Mouse (Mus musculus) heart, postnatal 25 days (tissue): Measurements from ENCODE around the gene Abhd12. TPM values are rescaled to one million over a fixed set of nuclear protein-coding genes. Genes with fewer than 3 reads are reported as not detected.

Experiments used
- DNase-seq: peaks from one replicate; pipeline ENCODE4 v3.0.0; 2022; ENCODE audit warnings: low spot score
- intact Hi-C: fragments of 180-260 bp; cut with DNase I; formaldehyde crosslinking; loops from one replicate; pipeline ENCODE4 v1.15.1; 2025
- total RNA-seq, 2 experiments: library from RNA; stranded (reverse); gene quantifications; 2 replicates each; pipeline ENCODE4 v1.2.3; 2021

Gene Abhd12
- total RNA-seq, 2 experiments from 2014 or later = 42.5 to 44.5 TPM

DNA sequence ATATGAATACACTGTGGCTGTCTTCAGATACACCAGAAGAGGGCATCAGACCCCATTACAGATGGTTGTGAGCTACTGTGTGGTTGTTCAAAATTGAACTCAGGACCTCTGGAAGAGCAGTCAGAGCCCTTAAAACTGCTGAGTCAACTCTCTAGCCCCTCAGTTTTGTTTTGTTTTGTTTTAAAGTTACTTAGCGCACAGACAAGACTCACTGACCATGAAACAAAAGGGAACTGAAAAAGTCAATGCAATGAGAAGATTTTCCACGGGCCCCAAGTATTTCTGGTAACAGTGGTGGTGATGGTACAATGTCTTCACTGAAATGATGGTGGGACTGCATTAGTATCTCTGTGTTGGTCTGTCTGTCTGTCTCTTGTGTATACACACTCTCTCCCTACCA is 43.4 kb downstream of the Abhd12 start:
- intact Hi-C loops = no loop called here
- DNase-seq = no peak

GRCm38 (mm10) chr2:150859709-150860470 is 44.7 kb downstream of the Abhd12 start:
- intact Hi-C loops = no loop called here

GRCm38 (mm10) chr2:150858724-150859487 is 45.6 kb downstream of the Abhd12 start:
- no peak for DNase-seq

More at GRCm38 (mm10) chr2:150859709-150860470, 44.7 kb downstream of the Abhd12 start:
- DNase-seq = no peak

DNA sequence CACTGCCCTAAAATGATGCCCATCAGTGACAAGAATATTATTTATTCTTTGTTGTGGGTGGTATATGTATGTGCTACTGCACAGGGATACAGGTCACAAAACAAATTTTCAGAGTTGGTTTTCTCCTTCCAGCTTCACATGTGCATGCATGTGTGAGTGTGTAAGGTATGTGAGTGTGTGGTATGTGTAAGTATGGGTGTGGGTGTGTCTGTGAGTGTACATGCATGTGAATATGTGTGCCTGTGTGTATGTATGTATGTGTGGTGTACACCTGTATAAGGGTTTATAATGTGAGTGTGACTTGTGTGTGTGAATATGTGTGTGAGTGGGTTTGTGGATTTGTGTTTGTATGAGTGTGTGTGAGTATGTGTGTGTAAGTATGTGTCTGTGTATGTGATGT is 49.4 kb downstream of the Abhd12 start:
- intact Hi-C loops = no loop called here
- DNase-seq = no peak

More at GRCm38 (mm10) chr2:150858724-150859487, 45.6 kb downstream of the Abhd12 start:
- intact Hi-C loops = no loop called here

- DNase-seq = no peak
- intact Hi-C loops = no loop called here
Observed at GRCm38 (mm10) chr2:150851251-150851650, 53.3 kb downstream of the Abhd12 start.

GRCm38 (mm10) chr2:150847436-150847995 is 57.0 kb downstream of the Abhd12 start:
- intact Hi-C loops = loop anchor here (5.0 kb wide), 1 partner anchor 55 kb away; the partner anchor contains the start of gene Abhd12
- DNase-seq = no peak

GRCm38 (mm10) chr2:150844798-150845197 is 59.7 kb downstream of the Abhd12 start:
- intact Hi-C loops = loop anchor here (5.0 kb wide), 1 partner anchor 58 kb away; the partner anchor contains the start of gene Abhd12
- DNase-seq = no peak

DNA sequence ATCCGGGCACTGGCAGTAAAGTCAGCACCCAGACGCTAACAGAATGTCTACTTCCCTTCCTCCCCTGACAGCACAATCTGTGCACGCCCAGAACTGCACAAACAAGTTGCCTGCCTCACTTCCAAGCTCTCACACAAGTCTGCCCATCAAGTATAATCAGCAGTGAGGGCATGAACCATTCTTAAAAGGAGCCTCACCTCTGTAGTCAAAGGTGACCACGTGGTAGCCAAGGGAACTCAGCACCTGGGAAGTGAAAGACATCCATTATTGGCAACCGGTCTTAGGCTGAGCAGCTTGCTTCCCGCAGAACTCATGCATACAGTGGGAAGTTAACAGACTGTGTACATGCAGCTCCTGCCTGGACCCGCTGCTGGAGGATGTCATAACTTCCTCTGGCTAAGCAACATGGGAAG is 62.5 kb downstream of the Abhd12 start:
- intact Hi-C loops = no loop called here
- DNase-seq = no peak

- intact Hi-C loops = no loop called here
- DNase-seq = no peak
Observed at GRCm38 (mm10) chr2:150841109-150841508, 63.4 kb downstream of the Abhd12 start.

DNA sequence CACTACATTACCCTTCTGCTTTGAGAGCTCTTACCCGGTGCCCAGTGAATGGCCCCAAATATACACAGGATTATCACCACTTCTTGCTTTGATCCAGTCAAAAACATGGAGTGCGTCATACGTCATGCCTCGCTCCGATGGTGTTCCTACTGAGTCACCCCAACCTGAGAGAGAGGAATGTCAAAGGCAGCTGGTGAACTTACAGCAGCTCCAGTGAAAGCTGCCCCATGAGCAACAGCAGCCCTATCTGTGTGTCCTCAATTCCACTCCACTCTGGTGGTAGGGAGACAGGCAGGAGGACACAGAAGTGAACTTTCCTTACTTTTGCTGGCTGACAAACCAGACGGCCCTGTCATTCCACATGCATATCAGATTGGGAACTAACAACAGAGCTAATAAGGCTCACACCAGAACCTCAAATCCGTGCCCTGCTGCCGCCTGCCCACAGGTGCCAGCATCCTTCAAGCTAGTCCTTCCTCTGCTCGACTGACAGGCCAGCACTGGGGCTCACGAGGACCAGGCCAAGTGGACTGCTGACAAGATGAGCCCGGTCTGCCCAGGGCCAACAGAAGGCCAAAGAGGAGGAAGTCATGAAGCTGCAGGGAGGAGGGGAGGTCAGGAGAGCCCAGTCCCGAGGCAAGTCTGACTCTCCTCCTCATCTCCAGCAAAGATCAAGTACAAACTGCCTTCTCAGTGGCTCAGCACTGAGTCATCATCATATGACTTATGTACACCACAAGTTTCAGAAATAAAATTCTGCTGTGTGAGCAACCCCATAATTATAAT is 64.7 kb downstream of the Abhd12 start:
- no peak for DNase-seq
- intact Hi-C loops = no loop called here

GRCm38 (mm10) chr2:150837781-150838180 is 66.8 kb downstream of the Abhd12 start:
- intact Hi-C loops = no loop called here

GRCm38 (mm10) chr2:150836906-150837305 is 67.6 kb downstream of the Abhd12 start:
- intact Hi-C loops = no loop called here
- no peak for DNase-seq

More at GRCm38 (mm10) chr2:150837781-150838180, 66.8 kb downstream of the Abhd12 start:
- DNase-seq = no peak

DNA sequence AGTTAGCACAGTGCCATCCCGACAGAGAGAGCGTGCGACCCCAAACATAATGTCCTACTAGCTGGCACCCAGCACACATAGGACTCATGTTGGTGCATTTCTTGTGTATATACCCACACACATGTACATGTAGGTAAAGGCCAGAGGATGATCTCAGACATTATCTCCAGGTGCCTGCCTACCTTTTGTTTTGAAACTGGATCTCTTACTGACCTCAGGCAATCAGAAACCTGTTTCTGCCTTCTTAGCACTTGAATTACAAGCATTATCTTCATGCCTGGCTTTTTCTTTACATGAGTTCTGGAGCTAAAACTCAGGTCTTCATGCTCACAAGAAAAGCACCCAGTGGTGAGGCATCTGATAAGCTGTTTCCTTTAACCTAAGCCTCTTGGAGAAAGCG is 68.6 kb downstream of the Abhd12 start:
- intact Hi-C loops = no loop called here
- no peak for DNase-seq

DNA sequence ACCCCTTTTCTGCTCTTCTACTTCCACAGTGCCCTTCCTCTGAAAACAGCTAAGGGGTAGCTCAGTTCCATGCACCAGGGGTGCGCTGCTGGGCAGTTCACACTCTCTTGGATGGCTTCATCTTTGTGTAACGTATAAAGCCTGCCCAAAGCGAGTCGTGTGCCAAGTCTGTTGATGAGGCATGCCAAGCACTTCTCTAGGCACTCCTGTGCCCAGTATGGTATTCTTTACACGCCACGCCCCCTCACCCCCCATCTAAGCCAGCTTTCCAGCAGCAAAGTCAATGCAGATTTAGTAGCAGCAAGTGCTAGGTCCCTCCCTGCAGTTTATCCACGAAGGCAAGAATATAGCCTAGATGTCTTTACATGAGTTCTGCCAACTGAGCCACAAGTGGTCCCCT is 69.9 kb downstream of the Abhd12 start:
- no peak for DNase-seq

GRCm38 (mm10) chr2:150832029-150832428 is 72.5 kb downstream of the Abhd12 start:
- DNase-seq = no peak

More for the DNA sequence above, 69.9 kb downstream of the Abhd12 start:
- intact Hi-C loops = no loop called here

GRCm38 (mm10) chr2:150830911-150831441 is 73.6 kb downstream of the Abhd12 start:
- intact Hi-C loops = no loop called here
- DNase-seq = no peak

More at GRCm38 (mm10) chr2:150832029-150832428, 72.5 kb downstream of the Abhd12 start:
- intact Hi-C loops = no loop called here

DNA sequence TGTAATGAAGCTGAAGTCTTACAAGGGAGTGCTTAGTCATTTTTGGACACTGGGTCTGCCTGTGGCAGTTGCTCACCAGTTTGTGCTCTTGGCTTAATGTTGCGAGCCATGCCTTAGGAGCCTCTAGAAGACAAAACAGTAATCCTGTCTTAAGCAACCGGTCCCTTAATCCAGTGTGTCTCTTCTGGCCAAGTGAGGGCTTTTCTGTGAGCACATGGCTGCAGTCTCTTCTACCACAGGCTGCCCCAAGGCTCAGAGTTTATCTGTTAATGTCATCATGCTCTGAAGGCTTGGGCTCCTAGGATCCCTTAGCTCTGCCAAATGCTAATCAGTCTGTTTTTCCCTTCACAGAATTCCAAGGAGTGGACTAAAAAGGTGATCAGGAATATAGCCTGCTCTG is 74.5 kb downstream of the Abhd12 start:
- intact Hi-C loops = no loop called here
- no peak for DNase-seq

DNA sequence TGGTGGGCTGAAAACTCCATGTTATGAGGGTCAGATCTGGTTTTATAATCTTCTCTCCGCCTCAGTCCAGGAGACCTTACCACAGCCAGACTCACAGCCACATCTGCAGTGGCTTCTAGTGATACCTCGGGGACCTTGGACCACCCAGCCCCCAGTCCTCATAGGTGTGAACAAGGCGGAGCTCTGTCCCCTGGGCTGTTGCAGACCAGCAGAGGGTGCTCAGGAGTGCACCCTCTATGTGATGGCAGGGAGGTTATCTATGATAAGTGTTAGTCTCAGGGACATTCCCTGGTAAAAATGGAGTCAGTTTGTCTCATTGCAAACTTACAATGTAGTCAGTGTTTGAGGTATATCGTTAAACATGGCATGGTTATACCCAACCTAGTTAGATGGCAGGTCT is 75.9 kb downstream of the Abhd12 start:
- DNase-seq = no peak
- intact Hi-C loops = no loop called here

DNA sequence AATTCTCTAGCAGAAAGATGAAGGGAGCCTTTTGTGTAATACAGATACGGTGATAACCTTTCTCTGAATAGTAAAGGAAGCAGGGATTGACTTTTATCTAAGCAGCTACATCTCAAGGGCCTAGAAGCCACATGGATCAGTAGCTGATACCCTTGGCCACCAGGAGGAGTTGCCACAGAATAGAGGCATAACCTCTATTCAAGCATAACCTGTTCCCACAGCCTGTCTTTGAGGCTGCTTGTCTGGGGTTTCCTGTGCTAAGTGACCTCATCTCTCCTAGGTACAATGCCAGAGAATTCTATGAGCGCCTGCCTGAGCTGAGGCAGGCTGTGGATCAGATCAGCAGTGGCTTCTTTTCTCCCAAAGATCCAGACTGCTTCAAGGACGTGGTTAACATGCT is 76.4 kb downstream of the Abhd12 start:
- intact Hi-C loops = no loop called here
- no peak for DNase-seq

- DNase-seq = peak; percentile 23
Observed at GRCm38 (mm10) chr2:150826426-150826825, 78.1 kb downstream of the Abhd12 start.

More at GRCm38 (mm10) chr2:150826426-150826825, 78.1 kb downstream of the Abhd12 start:
- intact Hi-C loops = no loop called here
